Mouse (Mus musculus) bone marrow macrophage, adult 2 months (primary cell): Measurements from ENCODE around the gene E2f4.

Source experiments
- CTCF ChIP-seq: IDR thresholded peaks from 2 replicates; pipeline ENCODE4 v1.5.1; 2012; ENCODE audit warnings: low read depth, mild to moderate bottlenecking, low read length, moderate library complexity
- POLR2A ChIP-seq: IDR thresholded peaks from 2 replicates; pipeline ENCODE4 v1.6.1; 2012; ENCODE audit warnings: mild to moderate bottlenecking, low read depth, low read length, borderline replicate concordance

GRCm38 (mm10) chr8:105347428-105348221 lies 50.2 kb downstream of the E2f4 start, which contains the start of gene Fhod1:
- TF ChIP-seq POLR2A (no peak), CTCF (0 out of 2 replicates have a peak, but pooled peaks have one; percentile 32)
